Mouse (Mus musculus) c-Kit-positive CD71-negative TER-119-negative erythroid progenitor cells, embryonic 14.5 days (primary cell): ENCODE measurements at regions not wholly inside any gene's neighbourhood (a gene's known extent, or its start where the extent isn't known, plus 50 kb on each side); places are given as distances from the start of the nearest gene placed in this dataset.
"Not testable (repeated sequence)": the region's sequence is repeated elsewhere in the genome, so short reads cannot be mapped to it uniquely, and the experiment has no call there.

Source experiments
- DNase-seq: peaks from one replicate; pipeline ENCODE4 v3.0.0-alpha.2; 2013; ENCODE audit warnings: low read depth

GRCm38 (mm10) chr8:113916649-113917048 is 68.1 kb upstream of the Adamts18 start:
- DNase-seq = no peak

- no peak for DNase-seq
These were observed 68.7 kb upstream of the Adamts18 start for GRCm38 (mm10) chr8:113917197-113917596.

DNA sequence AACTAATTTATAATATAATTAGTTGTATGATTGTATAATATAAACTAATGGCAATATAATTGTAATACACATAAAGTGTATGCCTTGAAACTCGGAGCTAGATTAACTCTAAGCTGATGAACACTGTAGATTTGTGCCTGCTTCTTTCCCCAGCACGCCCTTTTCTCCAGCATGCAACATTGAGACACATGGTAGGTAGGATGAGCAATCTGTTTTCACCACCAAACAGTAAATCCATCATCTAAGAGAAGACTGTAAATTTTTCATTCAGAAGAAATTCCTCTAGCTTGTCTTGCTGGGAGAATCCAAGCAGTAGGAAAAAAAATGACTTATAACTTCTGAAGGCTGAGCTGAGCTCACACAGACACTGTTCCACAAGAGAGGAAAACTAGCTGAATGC is 71.8 kb upstream of the Adamts18 start:
- DNase-seq = no peak

GRCm38 (mm10) chr8:113923381-113923780 is 74.8 kb upstream of the Adamts18 start:
- no peak for DNase-seq

DNA sequence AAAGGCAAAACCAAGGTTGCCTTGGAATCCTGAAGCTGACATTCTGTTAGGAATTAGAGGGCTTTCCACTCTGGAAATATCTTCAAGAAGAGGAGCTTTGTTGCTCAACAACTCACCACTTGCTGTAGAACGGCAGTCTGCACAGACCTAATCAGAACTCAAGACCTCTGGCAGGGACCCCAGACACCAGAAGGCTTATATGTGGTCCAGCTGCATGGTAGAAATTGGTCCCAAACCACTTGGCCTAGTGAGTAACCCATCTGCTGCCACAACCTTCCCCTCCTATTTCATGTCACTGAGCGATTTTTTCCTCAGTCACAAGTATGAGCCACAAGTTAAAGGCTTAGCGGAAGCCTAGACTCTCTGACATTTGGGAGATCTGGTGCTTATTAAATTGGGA is 105.2 kb upstream of the Adamts18 start:
- DNase-seq = no peak

DNA sequence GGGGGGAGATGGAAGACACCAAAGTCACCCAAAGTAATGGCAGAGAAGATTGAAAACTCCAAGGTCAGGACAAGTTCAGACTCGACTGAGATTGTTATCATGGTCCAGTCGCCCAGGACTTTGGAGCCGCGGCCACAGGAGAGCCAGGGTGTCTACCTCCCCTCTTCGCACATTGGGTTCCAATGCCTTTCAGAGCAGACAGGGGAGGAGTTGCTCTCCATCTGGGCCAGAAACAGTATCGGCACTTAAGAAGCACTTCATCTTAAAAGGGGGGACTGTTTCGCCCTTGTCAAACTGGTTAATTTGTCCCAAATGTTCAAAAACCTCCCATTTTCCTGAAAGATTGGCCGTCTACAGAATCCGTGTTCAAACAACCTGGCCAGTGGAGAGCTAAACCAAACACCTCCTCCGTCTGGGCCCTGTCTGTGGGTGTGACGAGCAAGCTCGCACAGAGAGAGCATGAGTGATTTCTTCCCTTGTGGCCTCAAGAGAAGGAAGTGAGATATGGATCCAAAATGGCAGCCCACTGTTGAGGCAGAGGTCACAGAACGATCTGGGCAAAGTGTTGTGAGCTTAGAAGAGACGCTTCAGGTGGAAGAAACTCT is 108.0 kb upstream of the Adamts18 start:
- no peak for DNase-seq

DNA sequence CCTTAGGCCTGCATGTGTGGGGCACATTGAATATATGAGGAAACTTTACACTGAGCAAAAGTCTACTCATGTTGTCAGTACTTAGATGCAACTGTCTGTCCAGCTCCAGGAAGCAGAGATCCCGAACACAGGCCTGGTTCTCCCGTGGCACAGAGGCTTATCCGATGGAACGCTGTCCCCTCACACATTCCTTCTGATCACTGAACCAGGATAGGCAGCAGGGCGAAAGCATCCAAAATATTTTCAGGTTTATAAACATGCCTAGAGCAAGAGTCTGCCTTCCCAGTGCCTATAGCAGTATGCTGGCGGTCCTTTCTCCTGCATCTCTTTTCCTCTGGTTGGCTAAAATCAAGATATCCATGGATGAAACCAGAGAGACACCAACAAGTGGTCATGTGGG is 109.3 kb upstream of the Adamts18 start:
- DNase-seq = no peak

DNA sequence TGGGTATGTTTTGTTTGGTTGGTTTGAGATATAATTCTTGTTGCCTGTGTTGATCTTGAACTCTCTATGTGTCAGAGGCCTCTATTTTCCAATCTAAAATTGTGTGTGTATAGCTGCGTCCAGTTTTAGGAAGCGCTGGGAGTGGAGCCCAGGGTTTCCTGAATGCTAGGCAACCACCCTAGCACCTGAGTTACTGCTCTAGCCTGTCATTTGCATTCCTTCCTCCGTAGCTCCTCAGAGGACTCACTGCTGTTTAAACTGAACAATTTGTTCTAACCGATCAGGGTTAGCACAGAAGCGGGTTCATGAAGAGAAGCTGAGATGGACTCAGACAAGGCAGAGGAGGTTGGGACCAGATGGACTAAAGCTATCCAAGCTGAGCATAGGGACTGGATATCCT is 127.3 kb upstream of the Adamts18 start:
- no peak for DNase-seq

DNA sequence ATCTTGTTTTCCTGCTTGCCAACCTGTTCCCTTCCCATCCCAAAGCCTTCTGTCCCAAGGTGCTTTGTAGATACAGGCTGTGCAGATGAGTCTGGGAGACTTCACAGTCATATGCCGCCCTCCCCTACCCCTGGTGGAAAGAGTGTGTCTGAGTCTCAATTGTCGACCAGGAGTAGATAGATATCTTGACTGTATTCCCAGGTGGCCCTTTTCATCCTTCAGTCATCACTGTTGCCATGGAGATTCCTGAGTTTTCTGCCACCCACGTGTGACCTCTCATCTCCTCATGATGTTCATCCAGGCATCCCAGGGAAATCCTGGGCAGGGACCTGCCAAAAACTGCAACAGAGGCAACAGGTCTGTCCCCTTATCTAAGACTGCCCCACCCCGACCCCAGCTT is 128.1 kb upstream of the Adamts18 start:
- DNase-seq = no peak

DNA sequence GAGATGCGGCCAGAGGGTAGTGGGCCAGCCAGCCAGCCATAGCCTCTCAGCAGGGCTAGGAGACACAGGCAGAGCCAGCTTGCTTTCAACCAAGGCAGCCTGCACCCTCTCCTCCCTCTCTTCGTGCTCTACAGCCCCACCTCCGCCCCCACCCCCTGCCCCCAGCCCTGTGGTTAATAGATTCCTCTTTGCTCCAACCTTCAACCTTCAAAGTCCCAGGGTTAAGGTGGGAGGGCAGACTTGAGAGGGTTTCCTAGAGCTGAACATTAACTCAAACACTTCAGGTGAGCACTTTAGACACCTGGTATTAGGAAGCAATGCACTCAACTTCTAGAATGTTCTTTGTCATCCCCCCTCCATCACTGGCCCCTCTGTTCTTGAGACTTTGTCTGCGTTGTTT is 128.5 kb upstream of the Adamts18 start:
- DNase-seq = no peak

GRCm38 (mm10) chr8:113978946-113979345 is 130.4 kb upstream of the Adamts18 start:
- no peak for DNase-seq

DNA sequence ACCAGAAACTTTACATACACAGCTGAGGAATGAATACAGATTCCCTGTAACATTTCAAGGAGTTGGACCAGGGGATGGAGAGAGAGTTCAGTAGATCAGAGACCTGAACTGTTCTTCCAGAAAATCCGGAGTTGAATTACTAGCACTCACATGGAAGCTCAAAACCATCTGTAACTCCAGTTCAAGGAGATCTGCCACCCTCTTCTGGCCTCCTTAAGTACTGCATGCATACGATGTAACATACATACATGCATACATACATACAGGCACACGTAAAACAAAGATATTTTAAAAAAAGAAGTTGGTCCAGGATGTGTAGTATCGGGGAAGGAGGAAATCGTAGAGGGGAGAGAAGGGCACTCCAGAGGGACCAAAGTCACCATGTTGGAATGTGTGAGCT is 131.3 kb upstream of the Adamts18 start:
- no peak for DNase-seq

- no peak for DNase-seq
These were observed 132.8 kb upstream of the Adamts18 start for GRCm38 (mm10) chr8:113981339-113981738.

DNA sequence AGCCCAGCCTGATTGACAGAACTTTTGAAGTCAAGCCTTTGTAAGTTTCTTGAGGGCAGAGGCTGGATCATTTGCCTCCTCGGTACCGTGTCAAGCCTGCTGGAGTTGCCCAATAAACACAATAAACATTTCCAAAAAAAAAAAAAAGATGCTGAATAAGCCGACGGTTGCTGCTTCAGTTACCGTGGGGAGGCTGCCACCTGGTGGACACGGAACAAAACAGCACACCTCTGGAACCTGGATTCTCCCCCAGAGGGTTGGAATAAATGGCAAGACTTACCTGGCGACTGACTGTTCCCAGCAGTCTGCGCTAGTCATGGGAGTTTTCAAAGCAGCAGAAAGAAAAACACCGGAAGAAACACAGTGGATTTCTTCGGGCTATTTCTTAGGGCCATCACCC is 136.3 kb upstream of the Adamts18 start:
- peak; percentile 9 for DNase-seq

- no peak for DNase-seq
These were observed 136.9 kb upstream of the Adamts18 start for GRCm38 (mm10) chr8:113985471-113985870.

DNA sequence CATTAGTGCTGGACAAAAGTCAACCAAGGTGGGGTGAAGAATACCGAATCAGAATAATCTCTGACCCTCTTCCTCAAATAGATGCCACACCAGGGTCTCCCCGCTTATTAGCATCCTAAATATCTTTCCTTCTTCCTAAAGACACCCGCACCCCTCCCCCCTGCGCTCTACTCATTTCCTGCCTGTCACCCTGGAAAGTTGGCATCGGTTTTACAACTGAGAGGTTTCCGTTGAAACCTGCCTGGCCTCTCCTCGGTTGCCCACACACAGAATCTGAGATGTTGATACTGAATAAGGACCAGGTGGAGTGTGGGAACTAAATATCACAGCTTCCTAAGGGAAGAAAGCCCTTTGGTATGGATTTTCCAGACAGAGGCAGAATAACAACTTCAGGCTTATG is 137.4 kb upstream of the Adamts18 start:
- no peak for DNase-seq

DNA sequence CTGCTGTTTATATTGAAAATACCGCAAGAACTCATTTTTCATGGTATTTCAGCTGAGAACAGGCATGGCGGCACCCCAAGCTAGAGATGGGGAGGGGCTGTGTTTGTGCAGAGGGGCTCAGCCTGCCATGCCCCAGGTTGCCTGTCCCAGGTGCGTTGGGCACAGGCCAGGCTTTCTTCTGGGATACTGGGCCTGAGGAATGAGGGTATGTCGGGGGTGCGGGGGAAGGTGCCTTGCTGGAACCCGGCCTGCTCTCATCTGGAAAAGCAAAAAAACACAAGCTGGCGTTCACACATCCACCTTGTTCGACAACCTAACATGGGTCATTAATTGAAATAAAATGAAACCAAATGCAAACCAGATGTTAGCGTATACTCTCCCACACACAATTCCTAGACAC is 142.2 kb upstream of the Adamts18 start:
- DNase-seq = no peak

DNA sequence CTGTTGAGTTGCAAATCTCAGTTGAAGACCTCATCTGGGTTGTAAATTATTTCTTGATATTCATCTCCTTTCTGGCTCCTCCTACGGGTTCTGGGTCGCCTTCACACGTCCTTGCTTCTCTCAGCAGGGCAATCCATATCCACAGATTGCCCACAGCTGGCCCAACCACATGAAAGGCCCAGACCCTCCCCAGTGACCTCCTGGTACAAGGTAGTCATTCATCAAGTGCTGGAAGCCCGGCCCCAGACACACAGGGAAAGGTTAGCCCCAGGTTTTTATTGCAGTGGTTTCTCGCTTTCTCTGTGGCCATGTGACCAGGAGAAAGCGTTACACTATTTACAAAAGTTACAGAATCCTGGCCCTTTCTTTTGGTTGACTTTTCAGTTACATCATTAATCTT is 134.5 kb upstream of the Nudt7 start:
- DNase-seq = no peak

GRCm38 (mm10) chr8:114001674-114002073 is 131.7 kb upstream of the Nudt7 start:
- no peak for DNase-seq

DNA sequence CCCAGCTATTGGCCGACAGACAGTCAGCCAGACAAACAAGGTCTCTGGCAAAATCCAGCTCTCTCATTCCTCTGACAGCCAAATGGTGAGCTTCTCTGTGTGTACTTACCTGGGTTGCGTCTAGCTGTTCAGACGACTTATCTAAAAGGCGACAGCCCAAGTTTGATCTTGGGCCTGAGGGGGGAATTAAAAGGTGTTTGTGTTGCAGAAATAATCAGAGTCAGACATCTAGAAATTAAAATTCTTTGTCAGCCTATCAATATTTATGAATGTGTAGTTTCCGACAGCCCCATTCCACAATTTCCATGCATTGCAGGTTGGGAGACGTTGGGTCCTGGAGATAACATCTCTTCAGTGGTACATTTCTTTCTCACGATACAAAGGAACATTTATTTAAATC is 128.9 kb upstream of the Nudt7 start:
- no peak for DNase-seq

DNA sequence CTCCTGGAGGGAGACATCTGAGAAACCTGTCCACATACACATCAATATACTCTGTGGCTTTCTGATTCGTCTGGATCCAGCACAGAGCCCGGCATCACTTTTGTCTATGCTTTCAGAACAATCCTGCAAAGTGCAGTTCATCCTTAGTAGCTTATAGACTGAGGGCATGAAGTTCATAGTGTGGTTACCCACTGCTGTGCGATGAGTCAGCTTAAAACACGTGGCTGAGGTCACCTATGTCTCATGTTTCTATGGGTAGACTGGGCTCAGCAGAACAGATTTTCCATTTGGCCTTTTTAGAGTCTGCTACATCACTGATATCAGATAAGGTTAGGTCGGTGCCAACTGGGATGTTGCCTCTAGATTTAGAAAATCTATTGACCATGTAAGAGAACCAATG is 126.8 kb upstream of the Nudt7 start:
- DNase-seq = no peak

DNA sequence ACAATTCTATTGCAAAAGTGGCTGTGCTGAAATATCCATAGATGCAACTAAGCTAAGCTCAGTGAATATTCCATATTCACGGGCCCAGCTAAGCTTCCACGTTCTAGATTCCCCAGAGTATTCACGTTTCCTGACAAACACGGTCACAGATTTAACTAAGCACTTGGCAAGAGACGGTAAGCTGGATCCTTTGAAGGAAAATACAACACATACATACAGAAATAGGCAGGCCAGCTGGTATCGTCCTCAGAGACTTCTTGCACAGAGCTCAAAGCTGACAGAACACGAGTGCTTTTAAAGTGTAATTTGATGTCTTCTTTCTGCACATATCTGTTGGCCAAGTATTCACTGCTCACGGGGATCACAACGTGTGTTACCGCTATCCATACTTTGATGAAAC is 126.3 kb upstream of the Nudt7 start:
- no peak for DNase-seq

DNA sequence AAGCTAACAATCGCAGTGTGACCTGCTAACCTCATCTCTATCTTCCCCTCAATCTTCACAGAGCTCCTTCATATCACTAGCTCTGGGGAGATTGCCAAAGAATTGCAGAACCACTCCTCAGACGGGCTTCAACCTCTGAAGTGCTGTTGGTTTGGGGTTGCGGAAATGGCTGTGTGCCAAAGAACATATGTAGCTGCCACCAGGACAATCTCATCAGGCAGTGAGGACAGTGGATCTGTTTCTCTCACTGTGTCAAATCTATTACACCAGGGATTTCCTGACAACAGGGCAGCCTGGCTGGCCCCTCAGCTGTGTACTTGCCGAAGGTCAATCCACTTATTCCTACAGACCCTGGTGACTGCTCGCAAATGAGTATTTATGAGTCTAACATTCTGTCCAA is 115.0 kb upstream of the Nudt7 start:
- DNase-seq = no peak

DNA sequence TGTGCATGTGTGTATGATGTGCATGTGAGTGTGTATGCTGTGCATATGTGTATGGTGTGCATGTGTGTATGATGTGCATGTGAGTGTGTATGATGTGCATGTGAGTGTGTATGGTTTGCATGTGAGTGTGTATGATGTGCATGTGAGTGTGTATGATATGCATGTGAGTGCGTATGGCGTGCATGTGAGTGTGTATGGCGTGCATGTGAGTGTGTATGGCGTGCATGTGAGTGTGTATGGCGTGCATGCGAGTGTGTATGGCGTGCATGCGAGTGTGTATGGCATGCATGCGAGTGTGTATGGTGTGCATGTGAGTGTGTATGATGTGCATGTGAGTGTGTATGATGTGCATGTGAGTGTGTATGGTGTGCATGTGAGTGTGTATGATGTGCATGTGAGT is 103.2 kb upstream of the Nudt7 start:
- not testable (repeated sequence) for DNase-seq

GRCm38 (mm10) chr8:114052426-114052825 is 80.9 kb upstream of the Nudt7 start:
- no peak for DNase-seq
